Mouse (Mus musculus) myocyte (in vitro differentiated cells): ENCODE measurements around the gene Napb. TPM values are rescaled to one million over a fixed set of nuclear protein-coding genes. Genes with fewer than 3 reads are reported as not detected.

ENCODE experiments used
- H3K27me3 ChIP-seq: one replicate; pipeline ENCODE4 v1.6.1; 2011; ENCODE audit not compliant: control insufficient read depth, insufficient read depth, insufficient read length
- H3K36me3 ChIP-seq: one replicate; pipeline ENCODE4 v1.6.1; 2011; ENCODE audit not compliant: control insufficient read depth, insufficient read depth
- H3K4me2 ChIP-seq: one replicate; pipeline ENCODE4 v1.6.1; 2011; ENCODE audit warnings: low read depth, control low read depth
- H3K4me3 ChIP-seq: one replicate; pipeline ENCODE4 v1.5.1; 2011; ENCODE audit warnings: mild to moderate bottlenecking, control low read depth, moderate library complexity
- H3K79me2 ChIP-seq: one replicate; pipeline ENCODE4 v1.6.1; 2011; ENCODE audit not compliant: control insufficient read depth, insufficient read depth
- H3ac ChIP-seq: one replicate; pipeline ENCODE4 v1.6.1; 2011; ENCODE audit not compliant: control insufficient read depth, insufficient read length
- CEBPB ChIP-seq: IDR thresholded peaks from 2 replicates; pipeline ENCODE4 v1.6.1; 2011; ENCODE audit warnings: mild to moderate bottlenecking, moderate library complexity; ENCODE audit not compliant: poor library complexity, insufficient read depth, severe bottlenecking
- E2F4 ChIP-seq: IDR thresholded peaks from one replicate; pipeline ENCODE4 v1.6.1; 2011; ENCODE audit warnings: mild to moderate bottlenecking, control low read depth, moderate library complexity; ENCODE audit not compliant: insufficient read depth
- MAX ChIP-seq: IDR thresholded peaks from one replicate; pipeline ENCODE4 v1.6.1; 2011; ENCODE audit warnings: low read depth, mild to moderate bottlenecking, control low read depth
- MYOD1 ChIP-seq, 3 experiments: IDR thresholded peaks; one replicate each; pipeline ENCODE4 v1.6.1; 2011; ENCODE audit warnings: control low read depth in 2 of 3, low read depth in 2 of 3, mild to moderate bottlenecking in 2 of 3, moderate library complexity in 1 of 3; ENCODE audit not compliant: insufficient read length in 2 of 3, control insufficient read depth in 1 of 3
- MYOG ChIP-seq, 3 experiments: IDR thresholded peaks; one replicate each; pipeline ENCODE4 v1.6.1; 2011; ENCODE audit warnings: control low read depth in 2 of 3, low read depth in 2 of 3, mild to moderate bottlenecking in 2 of 3; ENCODE audit not compliant: insufficient read length in 2 of 3, control insufficient read depth in 1 of 3, insufficient read depth in 1 of 3
- POLR2A ChIP-seq: IDR thresholded peaks from one replicate; pipeline ENCODE4 v1.6.1; 2011; ENCODE audit warnings: low read depth, mild to moderate bottlenecking, control low read depth, moderate library complexity; ENCODE audit not compliant: insufficient read length
- POLR2AphosphoS2 ChIP-seq: IDR thresholded peaks from one replicate; pipeline ENCODE4 v1.6.1; 2011; ENCODE audit warnings: low read depth, control low read depth; ENCODE audit not compliant: insufficient read length
- REST ChIP-seq: IDR thresholded peaks from one replicate; pipeline ENCODE4 v1.6.1; 2011; ENCODE audit warnings: mild to moderate bottlenecking, control low read depth, moderate library complexity; ENCODE audit not compliant: insufficient read depth, insufficient read length
- SRF ChIP-seq: IDR thresholded peaks from one replicate; pipeline ENCODE4 v1.6.1; 2011; ENCODE audit warnings: low read depth; ENCODE audit not compliant: control insufficient read depth, insufficient read length
- TCF12 ChIP-seq: IDR thresholded peaks from one replicate; pipeline ENCODE4 v1.6.1; 2011; ENCODE audit warnings: mild to moderate bottlenecking, control low read depth; ENCODE audit not compliant: poor library complexity, insufficient read depth, severe bottlenecking
- TCF3 ChIP-seq: IDR thresholded peaks from one replicate; pipeline ENCODE4 v1.6.1; 2011; ENCODE audit warnings: low read depth, control low read depth; ENCODE audit not compliant: insufficient read length
- USF1 ChIP-seq: IDR thresholded peaks from one replicate; pipeline ENCODE4 v1.6.1; 2011; ENCODE audit warnings: low read depth, mild to moderate bottlenecking, control low read depth, moderate library complexity
- polyA plus RNA-seq: library from polyadenylated mRNA; unstranded; fragments of >200 nt; fragmentation: generic; extraction: Trizol; gene quantifications from one replicate; pipeline ENCODE4 v1.2.1, GENCODE M21; 2012; ENCODE audit warnings: missing spikeins

The Napb gene
- polyA plus RNA-seq, 1 experiment, result 2.3 TPM

- TF ChIP-seq MYOG (IDR thresholded peaks at IDR 0.05; ENCODE audit: control insufficient read depth in 1 of 3, insufficient read depth in 1 of 3, insufficient read length in 2 of 3, low read depth in 2 of 3) (no peak), USF1 (no peak), TCF3 (no peak), MYOD1 (IDR thresholded peaks at IDR 0.05; ENCODE audit: control insufficient read depth in 1 of 3, insufficient read length in 2 of 3, low read depth in 2 of 3) (no peak), TCF12 (no peak), CEBPB (no peak), REST (no peak), MAX (no peak)
Measured at GRCm38 (mm10) chr2:148650587-148651357, 81.5 kb downstream of the Napb start.

GRCm38 (mm10) chr2:148644421-148645000, 87.8 kb downstream of the Napb start:
- no peak overlapping the region for H3K4me2 ChIP-seq
- H3K79me2 ChIP-seq, result no peaks in the 10 kb centered on the region
- no peak overlapping the region for H3ac ChIP-seq
- no peak overlapping the region for H3K4me3 ChIP-seq
- no peaks in the 10 kb centered on the region for H3K36me3 ChIP-seq
- TF ChIP-seq USF1, result no peak
- TF ChIP-seq MYOD1 (IDR thresholded peaks at IDR 0.05; ENCODE audit: control insufficient read depth in 1 of 3, insufficient read length in 2 of 3, low read depth in 2 of 3), result no peak
- no peak for TF ChIP-seq MAX
- no peak for TF ChIP-seq POLR2A
- TF ChIP-seq E2F4, result no peak
- TF ChIP-seq SRF, result no peak
- no peak for TF ChIP-seq TCF12
- TF ChIP-seq MYOG (IDR thresholded peaks at IDR 0.05; ENCODE audit: control insufficient read depth in 1 of 3, insufficient read depth in 1 of 3, insufficient read length in 2 of 3, low read depth in 2 of 3), result no peak
- TF ChIP-seq TCF3, result no peak
- TF ChIP-seq POLR2AphosphoS2, result no peak
- no peak for TF ChIP-seq REST
- no peak for TF ChIP-seq CEBPB
- H3K27me3 ChIP-seq, result no peaks in the 10 kb centered on the region

More at GRCm38 (mm10) chr2:148650587-148651357, 81.5 kb downstream of the Napb start:
- Histone ChIP-seq H3K4me2 (no peak overlapping the region), H3ac (no peak overlapping the region), H3K79me2 (no peaks in the 10 kb centered on the region), H3K4me3 (no peak overlapping the region), H3K36me3 (no peaks in the 10 kb centered on the region), H3K27me3 (no peaks in the 10 kb centered on the region)

Other genes starting within 250 kb of the Napb start
- gene Nxt1, start 59.9 kb downstream of the Napb start, polyA plus RNA-seq, result 36.8 TPM
- gene Gzf1, start 51.4 kb downstream of the Napb start, polyA plus RNA-seq, result 12.7 TPM
- 0.07 TPM for gene Cstl1, start 17.9 kb upstream of the Napb start, polyA plus RNA-seq
- not detected for gene Cst11, start 39.0 kb upstream of the Napb start, polyA plus RNA-seq
- not detected for gene 8030411F24Rik, start 49.5 kb upstream of the Napb start, polyA plus RNA-seq
- gene Cst12, start 56.9 kb upstream of the Napb start, polyA plus RNA-seq, result not detected
- gene Cst8, start 66.3 kb upstream of the Napb start, polyA plus RNA-seq, result not detected
- gene Cst13, start 87.6 kb upstream of the Napb start, polyA plus RNA-seq, result not detected
- gene Cst9, start 102.7 kb upstream of the Napb start, polyA plus RNA-seq, result not detected
- not detected for gene 9230104L09Rik, start 132.6 kb upstream of the Napb start, polyA plus RNA-seq
- gene Cst3, start 143.2 kb upstream of the Napb start, polyA plus RNA-seq, result 646 TPM